Comparison of ENCODE assay signal across 17 mouse cellular contexts in genomic region chr4:67963456-67963855, GRCm38 (mm10).
"Had no signal": no experiment of that assay in that cellular context is flagged by ENCODE, and none has a peak within 500 bp of the region (broad histone marks: within the 10 kb centered on the region; RNA-seq: fewer than 3 reads in every experiment).

No protein-coding gene starts in this region.

- DNase-seq: gastrocnemius, adult 2 months; gastrocnemius, postnatal 10 days; gastrocnemius, postnatal 25 days; heart, adult 18-20 months; heart, postnatal 10 days; heart, postnatal 4 days; kidney, adult 18-20 months; kidney, adult 8-10 months; kidney, postnatal 10 days; kidney, postnatal 25 days; kidney, postnatal 4 days; liver; liver, embryonic 13.5 days had no signal

- ATAC-seq: hindbrain, embryonic 16.5 days; inflammation-experienced regulatory T-cells, adult 6 months; intestine, embryonic 15.5 days; intestine, postnatal 0 days had no signal
